Mouse (Mus musculus): ENCODE measurements around the gene Myo3b. TPM values are rescaled to one million over a fixed set of nuclear protein-coding genes. Genes with fewer than 3 reads are reported as not detected.
"Not testable (repeated sequence)": the region's sequence is repeated elsewhere in the genome, so short reads cannot be mapped to it uniquely, and the experiment has no call there.

Myo3b gene
- total RNA-seq (2014; fragmentation: Nextera tagmentation) (not detected in 2 replicates), total RNA-seq (2017) (not detected in 2 replicates)

- ATAC-seq (replicated peaks; ENCODE audit: low FRiP score, low TSS enrichment, poor library complexity, severe bottlenecking): no peak
Observed at GRCm38 (mm10) chr2:70038752-70039151, at the start of gene Myo3b. Gene Myo3b, plus strand, starts transcription at chr2:70039126.

- ATAC-seq (replicated peaks; ENCODE audit: low FRiP score, low TSS enrichment, poor library complexity, severe bottlenecking): no peak
Observed at GRCm38 (mm10) chr2:69989224-69989623, 49.7 kb upstream of the Myo3b start.

GRCm38 (mm10) chr2:69990647-69991046 is 48.3 kb upstream of the Myo3b start:
- ATAC-seq (replicated peaks; ENCODE audit: low FRiP score, low TSS enrichment, poor library complexity, severe bottlenecking): no peak

- not testable (repeated sequence) for ATAC-seq (replicated peaks; ENCODE audit: low FRiP score, low TSS enrichment, poor library complexity, severe bottlenecking)
Observed at GRCm38 (mm10) chr2:69994082-69994736, 44.7 kb upstream of the Myo3b start.

DNA sequence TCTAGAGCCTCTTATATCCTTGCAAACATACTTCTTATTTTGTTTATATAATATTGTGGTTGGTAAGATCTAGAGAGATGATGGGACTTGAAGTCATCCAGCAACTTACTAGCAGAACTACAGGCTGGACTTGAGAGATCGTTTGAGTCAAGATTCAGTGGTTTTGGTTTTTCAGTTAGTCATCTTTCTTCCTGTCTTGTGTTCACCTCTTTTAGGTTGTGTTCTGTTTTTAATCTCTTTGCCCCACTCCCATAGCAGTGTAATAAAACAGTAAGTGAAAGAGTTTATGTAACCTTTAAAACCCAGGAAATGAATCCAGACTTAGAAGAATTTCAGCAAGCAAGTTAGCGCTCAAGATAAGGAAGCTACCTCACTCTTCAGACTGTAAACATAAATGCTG is 44.1 kb upstream of the Myo3b start:
- ATAC-seq (replicated peaks; ENCODE audit: low FRiP score, low TSS enrichment, poor library complexity, severe bottlenecking): 0 out of 2 replicates have a peak, but pooled peaks have one; percentile 29

DNA sequence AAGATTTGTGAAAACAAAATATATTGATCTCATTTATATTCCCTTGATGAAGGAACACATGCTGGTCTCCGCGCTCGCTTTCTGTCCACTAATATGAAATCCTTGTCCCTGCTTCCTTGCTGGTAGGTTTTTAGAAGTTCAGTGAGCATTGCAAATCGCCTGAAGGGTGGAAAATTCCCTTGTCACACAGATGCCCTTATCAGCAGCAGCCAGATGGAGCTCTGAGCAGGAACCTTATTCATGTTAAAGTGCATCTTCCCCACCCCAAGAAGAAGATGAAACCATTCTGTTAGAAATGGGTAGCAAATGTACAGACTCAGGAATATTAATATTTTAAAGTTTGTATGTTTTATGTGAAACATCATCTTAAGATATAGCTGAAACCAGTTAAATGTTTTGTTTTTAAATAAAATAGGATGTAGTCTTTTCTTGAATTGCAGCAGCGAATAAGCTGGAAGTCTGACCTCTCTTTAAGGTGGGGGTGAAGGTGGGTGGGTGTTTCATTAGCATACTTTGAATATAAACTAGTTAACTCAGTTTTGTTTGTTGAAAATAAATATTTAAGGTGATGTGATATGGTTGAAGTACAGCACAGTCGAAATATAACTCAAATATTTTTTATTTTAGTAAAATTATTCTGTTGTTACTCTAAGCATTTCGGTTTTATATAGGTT is 39.7 kb upstream of the Myo3b start:
- ATAC-seq (replicated peaks; ENCODE audit: low FRiP score, low TSS enrichment, poor library complexity, severe bottlenecking): peak; percentile 97

- no peak for ATAC-seq (replicated peaks; ENCODE audit: low FRiP score, low TSS enrichment, poor library complexity, severe bottlenecking)
Observed at GRCm38 (mm10) chr2:70000316-70000715, 38.6 kb upstream of the Myo3b start.

GRCm38 (mm10) chr2:70006492-70006891 is 32.4 kb upstream of the Myo3b start:
- ATAC-seq (replicated peaks; ENCODE audit: low FRiP score, low TSS enrichment, poor library complexity, severe bottlenecking): no peak

DNA sequence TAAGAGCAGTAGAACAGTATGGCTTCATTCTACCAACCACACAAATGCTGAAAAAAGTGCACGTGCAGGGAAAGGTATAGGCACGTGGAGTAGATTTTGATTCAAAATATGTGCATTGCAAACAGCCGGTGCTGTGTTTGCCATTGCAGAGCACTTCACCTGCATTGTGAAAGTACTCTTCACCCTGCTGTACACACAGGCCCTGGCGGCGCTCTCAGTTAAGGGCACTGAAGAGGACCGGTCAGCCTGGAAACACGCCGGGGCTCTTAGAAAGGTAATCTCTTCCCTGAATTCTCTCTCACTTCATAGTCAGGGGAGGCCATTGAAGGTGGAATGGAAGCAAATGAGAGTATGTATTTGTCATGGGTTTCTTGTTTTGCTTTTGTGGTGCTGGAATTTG is 26.0 kb upstream of the Myo3b start:
- no peak for ATAC-seq (replicated peaks; ENCODE audit: low FRiP score, low TSS enrichment, poor library complexity, severe bottlenecking)

DNA sequence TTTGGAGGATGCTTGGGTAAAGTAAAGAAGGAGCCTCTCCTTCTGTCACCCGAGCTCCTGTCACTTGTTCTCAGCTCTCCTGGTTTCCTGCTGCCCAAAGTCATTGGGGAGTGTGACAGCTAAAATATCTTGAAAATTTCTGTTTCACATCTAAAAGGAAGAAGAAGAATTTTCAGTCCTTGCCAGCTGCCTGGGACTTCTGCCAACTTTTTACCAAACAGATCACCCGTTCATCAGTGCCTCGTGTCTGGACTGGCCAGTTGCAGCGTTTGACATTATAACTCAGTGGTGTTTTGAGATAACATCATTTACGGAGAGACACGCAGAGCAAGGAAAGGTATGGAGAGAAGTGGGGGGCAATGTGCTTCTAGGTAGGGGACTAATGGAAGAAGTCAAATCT is 20.7 kb upstream of the Myo3b start:
- ATAC-seq (replicated peaks; ENCODE audit: low FRiP score, low TSS enrichment, poor library complexity, severe bottlenecking): peak; percentile 42

- peak; percentile 86 for ATAC-seq (replicated peaks; ENCODE audit: low FRiP score, low TSS enrichment, poor library complexity, severe bottlenecking)
Observed at GRCm38 (mm10) chr2:70024454-70024853, 14.5 kb upstream of the Myo3b start.

- 0 out of 2 replicates have a peak, but pooled peaks have one; percentile 10 for ATAC-seq (replicated peaks; ENCODE audit: low FRiP score, low TSS enrichment, poor library complexity, severe bottlenecking)
Observed at GRCm38 (mm10) chr2:70025711-70026110, 13.2 kb upstream of the Myo3b start.

- no peak for ATAC-seq (replicated peaks; ENCODE audit: low FRiP score, low TSS enrichment, poor library complexity, severe bottlenecking)
Observed at GRCm38 (mm10) chr2:70031472-70031871, 7.5 kb upstream of the Myo3b start.

DNA sequence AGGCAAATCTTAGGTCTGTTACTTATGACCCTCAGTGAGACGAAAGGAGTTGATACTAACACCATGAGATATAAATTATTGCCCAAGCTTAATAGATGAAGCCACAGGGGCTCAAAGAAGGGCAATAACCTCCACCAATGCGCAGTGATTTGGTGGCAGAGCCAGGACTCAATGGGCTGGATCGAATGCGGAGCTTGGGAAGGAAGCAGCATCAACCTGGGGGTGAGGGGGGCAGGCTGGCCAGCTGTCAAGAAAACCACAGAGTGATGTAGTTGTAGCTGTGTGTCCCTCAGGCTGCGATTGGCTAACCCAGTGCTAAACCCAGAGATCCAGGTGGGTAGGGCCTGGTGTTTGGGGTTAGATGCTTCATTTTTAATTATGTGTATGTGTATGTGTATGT is 4.0 kb upstream of the Myo3b start:
- ATAC-seq (replicated peaks; ENCODE audit: low FRiP score, low TSS enrichment, poor library complexity, severe bottlenecking): no peak

- ATAC-seq (replicated peaks; ENCODE audit: low FRiP score, low TSS enrichment, poor library complexity, severe bottlenecking): no peak
Observed at GRCm38 (mm10) chr2:70035358-70035757, 3.6 kb upstream of the Myo3b start.

- 0 out of 2 replicates have a peak, but pooled peaks have one; percentile 18 for ATAC-seq (replicated peaks; ENCODE audit: low FRiP score, low TSS enrichment, poor library complexity, severe bottlenecking)
Observed at GRCm38 (mm10) chr2:70037221-70037620, 1.7 kb upstream of the Myo3b start.

DNA sequence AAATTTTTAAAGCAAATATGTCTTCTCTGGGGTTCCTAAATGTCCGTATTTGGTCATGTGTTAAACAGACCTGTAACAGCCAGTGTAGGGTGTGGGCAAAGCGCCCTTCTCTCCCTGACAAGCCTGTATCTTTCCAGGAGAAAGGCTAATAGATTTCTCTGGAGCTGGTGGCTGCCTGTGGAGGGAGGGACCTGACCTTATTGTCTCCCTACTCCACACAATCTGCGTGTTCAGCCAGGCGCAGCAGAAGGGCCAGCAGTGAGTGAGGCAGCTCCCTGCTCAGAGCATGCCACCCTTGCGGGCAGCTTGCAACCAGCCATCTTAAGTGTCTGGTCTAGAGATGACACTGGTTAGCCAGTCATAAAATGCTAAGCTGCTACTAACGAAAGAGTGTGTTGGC is 5.5 kb downstream of the Myo3b start:
- no peak for ATAC-seq (replicated peaks; ENCODE audit: low FRiP score, low TSS enrichment, poor library complexity, severe bottlenecking)

- ATAC-seq (replicated peaks; ENCODE audit: low FRiP score, low TSS enrichment, poor library complexity, severe bottlenecking): no peak
Observed at GRCm38 (mm10) chr2:70047868-70048267, 8.9 kb downstream of the Myo3b start.

DNA sequence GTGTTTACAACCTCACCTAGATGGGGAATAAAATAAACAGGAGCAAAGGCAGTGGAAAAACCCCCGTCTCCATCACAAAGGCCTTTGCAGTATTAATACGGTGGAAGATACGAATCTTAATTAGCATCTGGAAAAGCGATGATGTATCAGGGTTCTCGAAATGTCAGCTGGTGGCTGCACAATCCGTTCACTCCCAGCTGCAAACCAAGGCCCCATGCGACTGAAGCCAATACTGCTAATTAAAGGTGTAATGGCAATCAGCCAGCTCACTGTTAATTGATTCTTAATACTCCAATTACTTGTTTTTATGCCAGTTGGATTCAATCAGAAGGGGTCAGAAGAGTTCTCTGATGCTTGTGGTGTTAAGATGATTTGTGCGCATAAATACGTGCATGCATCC is 14.9 kb downstream of the Myo3b start:
- ATAC-seq (replicated peaks; ENCODE audit: low FRiP score, low TSS enrichment, poor library complexity, severe bottlenecking): no peak

GRCm38 (mm10) chr2:70058201-70058600 is 19.3 kb downstream of the Myo3b start:
- ATAC-seq (replicated peaks; ENCODE audit: low FRiP score, low TSS enrichment, poor library complexity, severe bottlenecking): no peak

Data from megakaryocyte-erythroid progenitor cell, adult 5-6 weeks (primary cell).